Mouse (Mus musculus): ENCODE measurements around the gene Ccl17.
A peak's percentile ranks its signal among the peaks of the same experiment; 100 is the strongest.

- TF ChIP-seq POLR2A (IDR thresholded peaks at IDR 0.05; ENCODE audit: borderline replicate concordance, extremely low read depth, insufficient read depth, insufficient read length, poor library complexity, severe bottlenecking) (no peak), CTCF (IDR thresholded peaks at IDR 0.05; ENCODE audit: borderline replicate concordance, extremely low read depth, insufficient read depth, insufficient read length) (peak; percentile 53; the same call in 1 of the 2 replicates)
Measured at GRCm38 (mm10) chr8:94801293-94802095, 8.8 kb upstream of the Ccl17 start.
